Mouse (Mus musculus) spleen, adult 2 months (tissue): Measurements from ENCODE around the gene Lhfpl3. TPM values are rescaled to one million over a fixed set of nuclear protein-coding genes. Genes with fewer than 3 reads are reported as not detected.

ENCODE experiments used
- DNase-seq, 2 experiments: peaks; one replicate each; pipeline versions ENCODE4 v3.0.0 to v3.0.0-alpha.2; 2012 to 2021; ENCODE audit warnings: low spot score in 2 of 2, low read depth in 1 of 2
- H3K27ac ChIP-seq: fragments of 200-500 bp; 2 replicates; pipeline ENCODE4 v1.5.1; 2012; ENCODE audit warnings: low read length, inconsistent platforms; ENCODE audit not compliant: insufficient read depth
- H3K27me3 ChIP-seq: fragments of 200-500 bp; 2 replicates; pipeline ENCODE4 v1.6.1; 2012; ENCODE audit warnings: mild to moderate bottlenecking, moderate library complexity, low read length, inconsistent platforms; ENCODE audit not compliant: control insufficient read depth, insufficient read depth
- H3K36me3 ChIP-seq: fragments of 200-500 bp; 2 replicates; pipeline ENCODE4 v1.6.1; 2012; ENCODE audit warnings: mild to moderate bottlenecking, low read length, inconsistent platforms; ENCODE audit not compliant: control insufficient read depth, insufficient read depth
- H3K4me1 ChIP-seq: fragments of 200-500 bp; 2 replicates; pipeline ENCODE4 v1.6.1; 2011; ENCODE audit warnings: inconsistent platforms; ENCODE audit not compliant: control insufficient read depth, insufficient read depth, insufficient read length
- H3K4me3 ChIP-seq: fragments of 200-500 bp; 2 replicates; pipeline ENCODE4 v1.5.1; 2011; ENCODE audit warnings: mild to moderate bottlenecking, inconsistent platforms; ENCODE audit not compliant: insufficient read depth, insufficient read length; ENCODE audit errors: extremely low read depth
- CTCF ChIP-seq: fragments of 200-500 bp; IDR thresholded peaks from 2 replicates; pipeline ENCODE4 v1.5.1; 2011; ENCODE audit warnings: mild to moderate bottlenecking, inconsistent platforms; ENCODE audit not compliant: insufficient read depth, insufficient read length, insufficient replicate concordance; ENCODE audit errors: extremely low read depth
- POLR2A ChIP-seq: fragments of 200-500 bp; IDR thresholded peaks from 2 replicates; pipeline ENCODE4 v1.6.1; 2011; ENCODE audit warnings: low read depth, low read length, inconsistent platforms
- WGBS: fragments of 180-500 bp; shearing (Covaris S2); methylation state at CpG from one replicate; pipeline ENCODE4 v1.1.7; 2018; 5-methylcytosine and 5-hydroxymethylcytosine counted together
- polyA plus RNA-seq: library from polyadenylated mRNA; depleted of rRNA; stranded (reverse); fragments of >200 nt; gene quantifications from 2 replicates; pipeline ENCODE4 v1.2.3, GENCODE M21; 2012

Gene Lhfpl3
- polyA plus RNA-seq, 1 experiment = 0.02 TPM

GRCm38 (mm10) chr5:22999811-23000210, 254.0 kb downstream of the Lhfpl3 start:
- no peak for TF ChIP-seq CTCF
- TF ChIP-seq POLR2A = no peak
- H3K4me3 ChIP-seq = no peak overlapping the region
- H3K27ac ChIP-seq = no peak overlapping the region
- WGBS = 67% methylated on average over 3 of the region's 3 CpGs
- no peak for DNase-seq
- H3K4me1 ChIP-seq = no peaks in the 10 kb centered on the region
- H3K36me3 ChIP-seq = no peaks in the 10 kb centered on the region
- H3K27me3 ChIP-seq = no peaks in the 10 kb centered on the region

GRCm38 (mm10) chr5:23003123-23003797, 257.4 kb downstream of the Lhfpl3 start:
- no peak for DNase-seq
- Histone ChIP-seq H3K4me1 (no peaks in the 10 kb centered on the region), H3K27ac (no peak overlapping the region), H3K4me3 (no peak overlapping the region), H3K36me3 (no peaks in the 10 kb centered on the region), H3K27me3 (no peaks in the 10 kb centered on the region)
- no peak for TF ChIP-seq POLR2A
- no peak for TF ChIP-seq CTCF
- 86% methylated on average over 2 of the region's 2 CpGs for WGBS

- Histone ChIP-seq H3K27ac (no peak overlapping the region), H3K36me3 (no peaks in the 10 kb centered on the region), H3K4me1 (no peaks in the 10 kb centered on the region), H3K27me3 (no peaks in the 10 kb centered on the region), H3K4me3 (no peak overlapping the region)
- WGBS = 73% methylated on average over 1 of the region's 1 CpGs
- no peak for TF ChIP-seq POLR2A
- TF ChIP-seq CTCF = no peak
- no peak for DNase-seq
Observed at GRCm38 (mm10) chr5:23006207-23006606, 260.3 kb downstream of the Lhfpl3 start.

- H3K36me3 ChIP-seq = no peaks in the 10 kb centered on the region
- H3K4me3 ChIP-seq = no peak overlapping the region
- H3K4me1 ChIP-seq = no peaks in the 10 kb centered on the region
- no peak for DNase-seq
- H3K27ac ChIP-seq = no peak overlapping the region
- TF ChIP-seq CTCF = no peak
- TF ChIP-seq POLR2A = no peak
- WGBS = 9% methylated on average over 1 of the region's 1 CpGs
- no peaks in the 10 kb centered on the region for H3K27me3 ChIP-seq
Observed at GRCm38 (mm10) chr5:23010460-23010859, 264.6 kb downstream of the Lhfpl3 start.

GRCm38 (mm10) chr5:23013997-23014396, 268.1 kb downstream of the Lhfpl3 start:
- H3K27me3 ChIP-seq = no peaks in the 10 kb centered on the region
- no peak for TF ChIP-seq CTCF
- no peak for TF ChIP-seq POLR2A
- H3K27ac ChIP-seq = no peak overlapping the region
- H3K4me3 ChIP-seq = no peak overlapping the region
- H3K36me3 ChIP-seq = no peaks in the 10 kb centered on the region
- DNase-seq = no peak
- no peaks in the 10 kb centered on the region for H3K4me1 ChIP-seq

- no peaks in the 10 kb centered on the region for H3K36me3 ChIP-seq
- no peak for TF ChIP-seq POLR2A
- TF ChIP-seq CTCF = no peak
- 55% methylated on average over 8 of the region's 8 CpGs for whole genome bisulfite sequencing
- H3K27ac ChIP-seq = no peak overlapping the region
- H3K4me3 ChIP-seq = no peak overlapping the region
- DNase-seq = no peak
- no peaks in the 10 kb centered on the region for H3K4me1 ChIP-seq
- H3K27me3 ChIP-seq = no peaks in the 10 kb centered on the region
Observed at GRCm38 (mm10) chr5:23015587-23016335, 269.9 kb downstream of the Lhfpl3 start.

- Histone ChIP-seq H3K27me3 (no peaks in the 10 kb centered on the region), H3K4me3 (no peak overlapping the region), H3K27ac (no peak overlapping the region), H3K4me1 (no peaks in the 10 kb centered on the region), H3K36me3 (no peaks in the 10 kb centered on the region)
- TF ChIP-seq CTCF (no peak), POLR2A (no peak)
- WGBS = 75% methylated on average over 6 of the region's 6 CpGs
- no peak for DNase-seq
Observed at GRCm38 (mm10) chr5:23034944-23035726, 289.3 kb downstream of the Lhfpl3 start.
